Mouse (Mus musculus) kidney, embryonic 14.5 days (tissue): ENCODE measurements around the gene Ncln. TPM values are rescaled to one million over a fixed set of nuclear protein-coding genes. Genes with fewer than 3 reads are reported as not detected.

Experiments
- ATAC-seq: fragments of 200-750 bp; cut with Nextera tagmentation; 2 replicates; pipeline ENCODE4 v1.8.0; 2017; ENCODE audit warnings: moderate number of reproducible peaks, mild to moderate bottlenecking, moderate TSS enrichment, moderate library complexity; ENCODE audit not compliant: low FRiP score, low TSS enrichment
- H3K27ac ChIP-seq: fragments of 300-500 bp; sonication (generic); 2 replicates; pipeline ENCODE4 v1.5.1; 2014; ENCODE audit warnings: low read depth, mild to moderate bottlenecking, low read length, moderate library complexity, mixed read lengths
- H3K27me3 ChIP-seq: fragments of 300-500 bp; sonication (generic); 2 replicates; pipeline ENCODE4 v1.6.1; 2014; ENCODE audit warnings: mild to moderate bottlenecking, low read length; ENCODE audit not compliant: control insufficient read depth, insufficient read depth
- H3K36me3 ChIP-seq: fragments of 300-500 bp; sonication (generic); 2 replicates; pipeline ENCODE4 v1.6.1; 2014; ENCODE audit warnings: low read length, mixed read lengths; ENCODE audit not compliant: control insufficient read depth, insufficient read depth
- H3K4me1 ChIP-seq: fragments of 300-500 bp; sonication (generic); 2 replicates; pipeline ENCODE4 v1.6.1; 2014; ENCODE audit warnings: low read length, mixed read lengths; ENCODE audit not compliant: control insufficient read depth, insufficient read depth
- H3K4me2 ChIP-seq: fragments of 300-500 bp; sonication (generic); replicated peaks from 2 replicates; pipeline ENCODE4 v1.6.1; 2014; ENCODE audit warnings: low read depth, mild to moderate bottlenecking, low read length
- H3K4me3 ChIP-seq: fragments of 300-500 bp; sonication (generic); 2 replicates; pipeline ENCODE4 v1.5.1; 2014; ENCODE audit warnings: mild to moderate bottlenecking, low read length
- H3K9ac ChIP-seq: fragments of 300-500 bp; sonication (generic); 2 replicates; pipeline ENCODE4 v1.6.1; 2014; ENCODE audit warnings: low read depth, mild to moderate bottlenecking, low read length, moderate library complexity
- H3K9me3 ChIP-seq: fragments of 300-500 bp; sonication (generic); 2 replicates; pipeline ENCODE4 v1.6.1; 2016; ENCODE audit warnings: low read length; ENCODE audit not compliant: control insufficient read depth
- WGBS: fragments of 180-500 bp; shearing (Covaris S2); extraction: QIAGEN DNeasy Blood & Tissue Kit; methylation state at CpG from one replicate; pipeline ENCODE4 v1.1.7; 2014; 5-methylcytosine and 5-hydroxymethylcytosine counted together
- polyA plus RNA-seq: library from polyadenylated mRNA; unstranded; fragments of >200 nt; fragmentation: Nextera tagmentation; extraction: Ambion mirVana; gene quantifications from 2 replicates; pipeline ENCODE4 v1.2.1, GENCODE M21; 2014

Ncln gene
- polyA plus RNA-seq, 1 experiment from 2014 or later, result 76.6 TPM

- Histone ChIP-seq H3K4me1 (peaks cover 11% of the 10 kb centered on the region), H3K27me3 (no peaks in the 10 kb centered on the region), H3K36me3 (peaks cover 38% of the 10 kb centered on the region), H3K4me3 (peak overlapping the region; percentile 78), H3K27ac (no peak overlapping the region), H3K9ac (peak overlapping the region; percentile 83), H3K9me3 (no peaks in the 10 kb centered on the region), H3K4me2 (peak overlapping the region; percentile 96)
- 73% methylated on average over 6 of the region's 6 CpGs for WGBS
- ATAC-seq, result no peak
Observed at GRCm38 (mm10) chr10:81495151-81495550, 1.0 kb downstream of the Ncln start.

- peak overlapping the region; percentile 83; the same call in 1 of the 2 replicates for H3K9ac ChIP-seq
- ATAC-seq, result no peak
- H3K4me1 ChIP-seq, result peaks cover 11% of the 10 kb centered on the region
- H3K4me2 ChIP-seq, result no peak overlapping the region
- peaks cover 45% of the 10 kb centered on the region for H3K36me3 ChIP-seq
- no peak overlapping the region for H3K27ac ChIP-seq
- 75% methylated on average over 11 of the region's 11 CpGs for WGBS
- no peaks in the 10 kb centered on the region for H3K27me3 ChIP-seq
- peak overlapping the region; percentile 78; the same call in 1 of the 2 replicates for H3K4me3 ChIP-seq
- no peaks in the 10 kb centered on the region for H3K9me3 ChIP-seq
Observed at GRCm38 (mm10) chr10:81494260-81495041, 1.7 kb downstream of the Ncln start.

GRCm38 (mm10) chr10:81493601-81494220, 2.5 kb downstream of the Ncln start:
- H3K27ac ChIP-seq, result no peak overlapping the region
- peaks cover 52% of the 10 kb centered on the region for H3K36me3 ChIP-seq
- no peaks in the 10 kb centered on the region for H3K27me3 ChIP-seq
- H3K9me3 ChIP-seq, result no peaks in the 10 kb centered on the region
- H3K4me2 ChIP-seq, result no peak overlapping the region
- WGBS, result 70% methylated on average over 8 of the region's 8 CpGs
- no peak for ATAC-seq
- no peak overlapping the region for H3K9ac ChIP-seq
- peaks cover 11% of the 10 kb centered on the region for H3K4me1 ChIP-seq
- H3K4me3 ChIP-seq, result no peak overlapping the region

- Histone ChIP-seq H3K4me1 (peaks cover 11% of the 10 kb centered on the region), H3K36me3 (peaks cover 62% of the 10 kb centered on the region), H3K9ac (no peak overlapping the region), H3K4me2 (no peak overlapping the region), H3K27ac (no peak overlapping the region), H3K27me3 (no peaks in the 10 kb centered on the region), H3K9me3 (no peaks in the 10 kb centered on the region), H3K4me3 (no peak overlapping the region)
- ATAC-seq, result no peak
- WGBS, result 89% methylated on average over 11 of the region's 11 CpGs
Observed at GRCm38 (mm10) chr10:81492606-81493240, 3.5 kb downstream of the Ncln start.

GRCm38 (mm10) chr10:81491018-81491417, 5.2 kb downstream of the Ncln start:
- peaks cover 79% of the 10 kb centered on the region for H3K36me3 ChIP-seq
- H3K9me3 ChIP-seq, result no peaks in the 10 kb centered on the region
- no peak overlapping the region for H3K9ac ChIP-seq
- peaks cover 11% of the 10 kb centered on the region for H3K4me1 ChIP-seq
- H3K4me2 ChIP-seq, result no peak overlapping the region
- ATAC-seq, result no peak
- H3K4me3 ChIP-seq, result no peak overlapping the region
- H3K27me3 ChIP-seq, result no peaks in the 10 kb centered on the region
- no peak overlapping the region for H3K27ac ChIP-seq
- 92% methylated on average over 9 of the region's 9 CpGs for WGBS

- peaks cover 79% of the 10 kb centered on the region for H3K36me3 ChIP-seq
- whole genome bisulfite sequencing, result 79% methylated on average over 14 of the region's 14 CpGs
Observed at GRCm38 (mm10) chr10:81489941-81490340, 6.3 kb downstream of the Ncln start.

GRCm38 (mm10) chr10:81488081-81488480, 8.1 kb downstream of the Ncln start:
- peaks cover 70% of the 10 kb centered on the region for H3K36me3 ChIP-seq
- ATAC-seq, result no peak
- H3K27me3 ChIP-seq, result no peaks in the 10 kb centered on the region
- H3K9me3 ChIP-seq, result no peaks in the 10 kb centered on the region
- no peak overlapping the region for H3K27ac ChIP-seq
- no peak overlapping the region for H3K4me3 ChIP-seq
- H3K4me2 ChIP-seq, result no peak overlapping the region
- no peak overlapping the region for H3K9ac ChIP-seq
- WGBS, result 88% methylated on average over 11 of the region's 11 CpGs
- no peaks in the 10 kb centered on the region for H3K4me1 ChIP-seq

More at GRCm38 (mm10) chr10:81489941-81490340, 6.3 kb downstream of the Ncln start:
- Histone ChIP-seq H3K27me3 (no peaks in the 10 kb centered on the region), H3K4me2 (no peak overlapping the region), H3K9me3 (no peaks in the 10 kb centered on the region), H3K4me3 (no peak overlapping the region), H3K9ac (no peak overlapping the region), H3K27ac (no peak overlapping the region), H3K4me1 (peaks cover 4% of the 10 kb centered on the region)
- no peak for ATAC-seq

GRCm38 (mm10) chr10:81486496-81486895, 9.7 kb downstream of the Ncln start:
- Histone ChIP-seq H3K36me3 (peaks cover 54% of the 10 kb centered on the region), H3K4me3 (no peak overlapping the region), H3K27ac (no peak overlapping the region), H3K4me1 (0 out of 2 replicates have a peak, but pooled peaks cover 3% of the 10 kb centered on the region), H3K9me3 (no peaks in the 10 kb centered on the region), H3K4me2 (no peak overlapping the region), H3K27me3 (peaks cover 8% of the 10 kb centered on the region), H3K9ac (no peak overlapping the region)
- ATAC-seq, result no peak; the same call in 1 of the 2 replicates
- 89% methylated on average over 10 of the region's 10 CpGs for WGBS
